Mouse (Mus musculus) induced T-regulatory cell, adult 2 months (primary cell): ENCODE measurements around the gene Kdm5c.
A peak's percentile ranks its signal among the peaks of the same experiment; 100 is the strongest.
"Not testable (repeated sequence)": the region's sequence is repeated elsewhere in the genome, so short reads cannot be mapped to it uniquely, and the experiment has no call there.

ENCODE experiments used
- DNase-seq: peaks from one replicate; pipeline ENCODE4 v3.0.0-alpha.2; 2012; ENCODE audit warnings: low read depth

The Kdm5c gene

DNA sequence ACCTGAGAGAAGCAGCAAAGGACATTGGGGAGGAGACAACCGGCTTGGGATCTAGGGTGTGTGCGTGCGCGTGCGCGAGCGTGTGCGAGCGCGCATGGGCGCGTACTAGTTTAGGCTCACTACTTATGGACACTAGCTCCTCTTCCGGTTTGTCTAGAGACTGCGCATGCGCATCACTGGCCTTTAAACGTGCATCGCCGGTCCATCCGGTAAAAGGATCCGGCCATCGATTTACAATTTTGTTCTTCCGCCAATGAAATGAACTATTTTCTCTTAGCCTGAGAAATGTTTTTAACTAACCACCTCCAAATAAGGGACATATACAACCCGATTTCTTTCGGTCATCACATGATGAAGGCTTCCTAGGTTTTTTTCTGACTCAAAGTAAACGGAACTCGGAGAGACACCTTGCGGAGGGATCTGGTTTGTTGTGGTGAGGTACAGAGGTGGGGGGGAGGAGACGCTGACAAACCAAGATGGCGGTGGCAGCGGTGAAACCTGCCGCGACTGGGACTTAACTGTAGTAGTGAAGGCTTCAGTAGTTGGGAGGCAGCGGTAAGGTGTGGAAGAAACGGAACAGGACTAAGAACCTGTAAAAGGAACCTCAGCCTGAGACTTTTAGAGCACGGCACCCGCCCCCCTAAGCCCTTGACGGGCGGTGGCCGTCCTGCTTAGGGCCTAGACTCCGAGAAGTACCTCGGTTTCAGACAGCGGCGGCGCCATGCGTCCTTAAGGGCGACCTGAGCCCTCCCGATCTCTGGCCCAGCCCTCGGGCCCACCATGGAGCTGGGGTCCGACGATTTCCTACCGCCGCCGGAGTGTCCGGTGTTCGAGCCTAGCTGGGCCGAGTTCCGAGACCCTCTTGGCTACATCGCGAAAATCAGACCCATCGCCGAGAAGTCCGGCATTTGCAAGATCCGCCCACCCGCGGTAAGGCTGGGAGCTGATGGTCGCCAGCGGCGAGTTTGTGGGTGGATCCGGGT is at the start of gene Kdm5c:
TSS of gene Kdm5c (plus strand) at position 240 of the 983 bp plus-strand sequence.
- peak; percentile 97 for DNase-seq

DNA sequence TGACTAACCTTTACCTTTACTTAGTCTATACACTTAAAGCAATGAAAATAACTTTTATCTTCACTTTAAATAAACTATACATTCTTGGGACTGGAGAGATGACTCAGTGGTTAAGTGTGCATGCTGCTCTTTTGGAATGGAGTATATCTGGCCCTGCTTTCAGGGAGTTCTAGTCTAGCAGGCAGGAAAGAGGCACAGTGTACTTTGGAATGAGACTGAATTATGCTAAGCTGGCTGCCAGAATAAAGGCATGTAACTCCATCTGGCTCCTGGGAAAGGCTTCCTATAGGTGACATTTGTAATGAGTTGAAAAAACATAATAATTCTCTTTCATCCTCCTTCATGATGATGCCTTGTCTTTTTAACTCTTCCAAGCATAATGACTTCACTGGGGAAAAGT is 45.7 kb upstream of the Kdm5c start:
- no peak for DNase-seq

DNA sequence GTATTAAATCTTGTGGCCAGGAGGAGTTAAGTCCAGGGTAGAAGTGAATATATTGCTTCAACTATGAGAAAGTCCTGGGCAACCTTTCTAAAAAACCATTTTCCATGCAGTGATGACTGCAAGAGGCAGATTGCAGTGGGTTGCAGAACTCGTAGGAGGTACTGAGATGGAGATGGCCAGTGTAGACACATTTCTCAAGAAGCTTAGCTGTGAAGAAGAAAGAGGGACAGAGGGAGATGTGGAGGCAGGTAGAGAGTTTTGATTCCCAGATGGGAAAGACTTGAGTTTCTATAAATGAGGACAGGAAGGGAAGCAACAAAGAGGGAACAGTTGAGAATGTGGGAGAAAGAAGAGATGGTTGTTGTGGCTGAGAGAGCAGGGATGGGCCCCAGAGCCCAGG is 41.6 kb upstream of the Kdm5c start:
- DNase-seq: no peak

DNA sequence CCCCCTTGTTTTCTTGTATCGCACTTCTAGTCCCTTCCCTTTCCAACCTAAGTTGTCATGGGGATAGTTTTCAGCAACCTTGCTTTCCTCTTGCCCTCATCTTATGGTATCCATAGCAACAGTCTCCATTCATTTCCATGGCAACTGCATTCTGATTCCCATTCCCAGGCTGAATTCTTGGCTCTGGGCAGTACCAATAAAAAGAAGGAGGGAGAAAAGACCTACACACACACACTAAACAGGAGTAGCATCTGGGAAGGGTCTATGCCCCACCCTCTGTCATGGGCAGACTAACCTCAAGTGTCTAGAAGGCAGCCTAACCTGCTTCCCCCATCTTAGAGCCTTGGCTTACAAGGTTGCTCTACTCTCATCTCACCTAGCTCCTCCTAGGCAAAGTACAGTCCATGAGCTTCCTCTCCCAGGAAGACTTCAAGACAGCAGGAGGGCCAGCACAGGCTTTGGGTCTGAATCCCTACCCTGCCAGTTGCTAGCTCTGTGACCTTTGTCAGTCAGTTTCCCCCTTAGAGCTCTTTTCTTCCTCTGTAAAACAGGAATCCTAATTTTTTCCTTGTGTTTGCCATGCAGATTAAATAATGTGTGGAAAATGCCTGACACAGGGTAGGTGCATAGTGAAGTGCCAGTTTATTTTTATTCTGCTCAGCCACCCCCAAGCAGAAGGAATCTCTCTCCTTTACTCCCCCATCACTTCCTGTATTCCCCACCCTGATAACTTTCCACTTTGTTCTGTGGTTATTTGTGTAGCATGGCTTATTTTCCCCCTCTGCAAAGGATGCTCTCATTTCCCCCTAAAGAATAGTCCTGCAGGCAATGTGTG is 34.8 kb upstream of the Kdm5c start:
- DNase-seq: no peak

DNA sequence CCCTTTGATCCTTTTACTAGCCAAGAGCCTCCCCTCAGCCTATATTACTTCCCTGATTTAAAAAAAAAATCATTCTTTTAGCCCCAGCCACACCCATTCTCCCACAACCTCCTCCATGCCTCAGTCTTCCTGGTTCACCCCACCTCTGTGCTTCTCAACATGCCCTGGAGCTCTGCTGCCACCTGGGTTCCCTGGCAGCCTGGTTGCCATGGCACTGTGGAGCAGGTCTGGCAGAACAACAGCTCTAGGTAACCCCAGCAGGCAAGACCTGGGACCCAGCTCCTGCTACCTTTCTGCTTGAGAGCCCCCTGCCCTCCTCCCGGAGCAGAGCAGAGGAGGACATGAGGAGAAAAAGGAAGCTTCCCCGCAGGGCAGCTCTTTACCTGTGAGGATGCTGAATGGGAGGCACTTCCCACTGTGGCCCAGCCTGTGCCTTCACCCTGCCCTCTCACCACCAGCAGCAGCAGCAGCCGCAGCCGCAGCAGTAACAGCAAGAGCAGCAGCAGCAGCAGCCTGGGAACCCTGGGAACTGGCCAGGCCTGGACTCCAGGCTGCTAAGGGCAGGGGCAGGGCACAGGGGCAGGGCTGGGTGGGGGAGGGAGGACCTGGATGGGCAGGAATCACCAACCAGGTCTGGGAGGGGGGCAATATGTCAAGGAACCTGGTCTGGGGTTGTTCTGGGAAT is 30.9 kb upstream of the Kdm5c start:
- DNase-seq: no peak

- DNase-seq: no peak
These were observed 30.3 kb upstream of the Kdm5c start for GRCm38 (mm10) chrX:152202422-152203103.

DNA sequence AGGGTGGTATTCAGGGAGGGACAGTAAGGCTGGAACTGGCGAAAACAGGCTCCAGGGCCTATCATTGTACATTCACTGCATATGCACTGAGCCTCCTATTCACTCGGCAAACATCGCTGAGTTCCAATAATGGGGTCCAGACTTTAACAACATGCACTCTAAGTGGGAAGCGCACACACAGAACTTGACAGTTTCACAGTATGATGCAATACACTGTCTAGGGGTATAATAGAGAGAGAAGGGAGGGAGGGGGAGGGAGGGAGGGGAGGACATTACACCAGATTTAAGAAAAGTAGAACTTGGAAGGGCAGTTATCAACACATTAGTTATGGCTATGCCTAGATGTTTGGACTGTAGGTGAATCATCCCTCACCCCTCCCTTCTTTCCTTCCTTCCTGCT is 29.6 kb upstream of the Kdm5c start:
- DNase-seq: no peak

- DNase-seq: no peak
These were observed 27.3 kb upstream of the Kdm5c start for GRCm38 (mm10) chrX:152205486-152205885.

GRCm38 (mm10) chrX:152214703-152215102 is 18.1 kb upstream of the Kdm5c start:
- no peak for DNase-seq

DNA sequence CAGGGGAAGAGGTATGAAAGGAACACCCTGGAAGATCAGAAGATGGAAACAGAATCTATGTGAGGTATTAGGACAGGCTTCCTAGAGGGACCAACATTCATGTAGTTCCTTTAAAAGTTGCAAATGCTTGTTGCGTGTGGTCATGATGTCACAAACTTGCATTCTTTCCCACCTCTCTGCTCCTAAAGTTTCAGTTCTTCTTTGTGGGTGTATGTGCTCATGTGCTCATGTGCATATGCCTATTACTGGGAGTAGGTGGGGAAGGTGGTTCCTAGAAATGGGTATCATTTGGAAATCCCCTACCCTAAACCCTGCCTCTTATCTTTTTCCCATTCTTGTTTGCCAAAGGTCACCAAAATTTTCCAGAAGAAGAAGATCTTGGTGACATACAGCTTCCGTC is 14.3 kb upstream of the Kdm5c start:
- no peak for DNase-seq

GRCm38 (mm10) chrX:152221721-152222120 is 11.1 kb upstream of the Kdm5c start:
- no peak for DNase-seq

DNA sequence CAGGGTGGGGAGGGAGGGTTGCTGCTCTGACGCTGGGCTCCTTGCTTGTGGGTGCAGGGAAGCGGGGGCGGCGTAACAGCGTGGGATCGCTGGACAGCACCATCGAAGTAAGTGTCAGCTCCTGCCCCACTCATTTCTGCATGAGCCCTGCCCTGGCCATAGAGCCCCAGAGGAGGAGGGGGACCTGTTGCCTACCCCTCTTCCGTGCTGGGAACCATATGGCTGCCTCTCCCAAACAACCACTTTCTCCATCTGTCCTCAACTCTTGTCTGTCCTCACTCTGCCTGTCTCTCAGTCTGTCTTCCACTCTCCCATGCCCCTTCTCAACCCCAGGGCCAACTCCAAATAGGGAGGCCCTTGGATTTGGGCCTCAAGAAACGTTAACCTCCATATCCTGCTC is 10.6 kb upstream of the Kdm5c start:
- no peak for DNase-seq

DNA sequence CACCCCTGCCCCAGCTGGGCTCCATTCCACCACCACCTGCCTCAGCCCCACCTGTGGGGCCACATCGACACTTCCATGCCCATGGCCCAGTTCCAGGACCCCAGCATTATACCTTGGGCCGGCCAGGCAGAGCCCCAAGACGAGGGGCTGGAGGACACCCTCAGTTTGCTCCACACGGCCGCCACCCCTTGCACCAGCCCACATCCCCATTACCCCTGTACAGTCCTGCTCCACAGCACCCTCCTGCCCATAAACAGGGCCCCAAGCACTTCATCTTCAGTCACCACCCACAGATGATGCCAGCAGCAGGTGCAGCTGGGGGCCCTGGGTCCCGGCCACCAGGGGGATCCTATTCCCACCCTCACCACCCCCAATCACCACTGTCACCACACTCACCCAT is 9.5 kb upstream of the Kdm5c start:
- no peak for DNase-seq

DNA sequence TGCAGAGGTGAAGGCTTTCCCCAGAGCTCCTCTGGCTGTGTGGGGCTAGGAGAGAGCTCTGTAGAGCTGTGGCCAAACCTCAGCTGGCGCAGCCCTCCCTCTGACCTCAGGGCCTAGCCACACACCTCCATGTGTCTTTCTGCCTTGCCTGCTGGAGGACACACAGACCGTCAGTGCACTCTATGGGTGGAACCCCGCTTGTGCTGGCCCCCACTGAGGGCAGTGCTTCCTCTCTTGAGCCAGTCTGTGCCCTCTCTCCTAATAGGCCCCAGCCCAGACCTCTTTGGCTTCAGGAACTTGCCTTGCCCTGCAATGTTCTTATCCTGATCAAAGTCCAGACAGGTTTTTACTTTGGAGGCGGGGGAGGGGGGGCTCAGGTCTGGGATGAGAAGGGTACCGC is 8.5 kb upstream of the Kdm5c start:
- no peak for DNase-seq

GRCm38 (mm10) chrX:152234125-152234524 is 1.3 kb downstream of the Kdm5c start:
- DNase-seq: peak; percentile 17

DNA sequence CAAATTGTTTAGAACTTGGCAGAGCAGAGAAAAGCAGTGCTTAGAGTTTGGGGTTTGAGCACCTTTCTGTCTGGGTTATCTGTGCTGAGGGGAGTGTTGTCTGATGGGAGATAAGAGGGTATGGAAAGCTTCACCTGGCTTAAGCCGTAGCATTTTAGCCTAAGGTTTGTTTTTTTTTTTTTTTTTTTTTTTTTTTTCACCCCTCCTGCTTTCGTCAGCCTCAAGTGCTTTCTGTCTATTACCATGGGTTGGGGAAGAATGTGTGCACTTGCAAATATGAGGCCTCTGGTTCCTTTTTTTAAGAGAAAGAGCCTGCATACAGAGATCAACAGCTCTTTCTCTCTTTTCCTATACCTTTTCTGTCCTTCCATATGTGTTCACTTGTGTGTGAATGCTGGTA is 2.9 kb downstream of the Kdm5c start:
- DNase-seq: no peak

GRCm38 (mm10) chrX:152243140-152243539 is 10.3 kb downstream of the Kdm5c start:
- DNase-seq: not testable (repeated sequence)

DNA sequence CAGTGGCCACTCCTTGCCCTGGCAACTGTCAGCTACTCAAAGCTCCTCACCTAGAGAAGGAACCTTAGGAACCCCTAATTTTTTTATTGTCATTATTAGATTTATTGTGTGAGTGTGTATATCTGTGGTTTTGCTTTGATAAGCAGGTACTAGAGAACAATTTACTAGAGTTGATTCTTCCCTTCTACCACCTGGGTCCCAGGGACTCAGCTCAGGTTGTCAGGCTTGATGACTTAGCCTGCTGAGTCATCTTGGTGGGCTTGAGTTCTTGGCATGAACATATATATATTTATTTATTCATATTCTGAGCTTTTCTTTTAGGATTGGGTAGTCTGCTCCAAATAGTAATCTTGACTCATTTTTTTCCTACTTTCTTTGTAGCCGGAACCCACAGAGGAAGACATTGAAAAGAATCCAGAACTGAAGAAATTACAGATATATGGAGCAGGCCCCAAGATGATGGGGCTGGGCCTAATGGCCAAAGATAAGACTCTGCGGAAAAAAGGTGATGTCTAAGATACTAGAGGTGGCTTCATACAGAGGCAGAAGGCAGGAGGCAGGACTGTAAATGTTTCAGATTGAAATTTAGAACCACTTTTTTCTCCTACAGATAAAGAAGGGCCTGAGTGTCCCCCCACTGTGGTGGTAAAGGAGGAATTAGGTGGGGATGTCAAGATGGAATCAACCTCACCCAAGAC is 11.8 kb downstream of the Kdm5c start:
- DNase-seq: no peak

- DNase-seq: no peak
These were observed 38.4 kb downstream of the Kdm5c start for GRCm38 (mm10) chrX:152271189-152271588.

DNA sequence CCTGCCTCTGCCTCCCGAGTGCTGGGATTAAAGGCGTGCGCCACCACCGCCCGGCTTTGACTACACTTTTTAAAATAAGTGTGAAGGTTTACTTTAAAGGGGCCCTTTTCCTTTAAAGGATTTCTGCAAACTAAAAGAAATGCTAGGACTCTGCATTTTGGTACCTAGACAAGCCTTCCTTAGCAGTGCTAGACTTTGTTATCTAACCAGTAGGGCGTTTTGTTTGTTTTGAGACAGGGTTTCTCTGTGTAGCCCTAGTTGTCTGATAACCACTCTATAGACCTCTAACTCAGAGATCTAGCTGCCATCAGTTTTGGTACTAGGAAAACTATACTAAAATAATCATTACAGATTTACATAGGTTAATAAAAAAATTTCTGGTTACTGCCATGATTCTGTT is 46.6 kb downstream of the Kdm5c start:
- no peak for DNase-seq

DNA sequence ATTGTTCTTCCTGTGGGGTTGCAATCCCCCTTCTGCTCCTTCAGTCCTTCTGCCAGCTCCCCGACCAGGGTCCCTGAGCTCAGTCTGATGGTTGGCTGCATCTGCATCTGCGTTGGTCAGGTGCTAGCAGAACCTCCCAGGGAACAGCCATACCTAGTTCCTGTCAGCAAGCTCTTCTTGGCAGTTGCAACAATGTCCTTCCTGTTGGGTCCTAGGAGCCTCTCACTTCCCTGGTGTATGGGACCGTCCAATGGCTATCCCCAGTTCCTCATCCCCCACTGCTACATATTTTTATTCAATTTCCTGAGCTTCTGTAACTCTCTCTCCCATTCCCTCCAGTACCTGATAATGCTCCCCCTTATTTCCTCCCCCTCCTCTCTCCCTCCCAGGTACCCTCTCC is 51.9 kb downstream of the Kdm5c start:
- DNase-seq: no peak
